Mouse (Mus musculus): ENCODE data around the gene Gm15737.

Gm15737 gene

GRCm38 (mm10) chr6:92876121-92876520 lies 7.0 kb downstream of the Gm15737 start:
- no peak for DNase-seq

- DNase-seq: no peak
Observed at GRCm38 (mm10) chr6:92877236-92877635, 8.1 kb downstream of the Gm15737 start.

GRCm38 (mm10) chr6:92878771-92879170 lies 9.6 kb downstream of the Gm15737 start:
- no peak for DNase-seq

GRCm38 (mm10) chr6:92879700-92880265 lies 10.6 kb downstream of the Gm15737 start:
- DNase-seq: no peak

GRCm38 (mm10) chr6:92882446-92882845 lies 13.3 kb downstream of the Gm15737 start:
- no peak for DNase-seq

- DNase-seq: no peak
Observed at GRCm38 (mm10) chr6:92883131-92883900, 14.2 kb downstream of the Gm15737 start.

GRCm38 (mm10) chr6:92891535-92891934 lies 22.4 kb downstream of the Gm15737 start:
- no peak for DNase-seq

- no peak for DNase-seq
Observed at GRCm38 (mm10) chr6:92904037-92904436, 34.9 kb downstream of the Gm15737 start.

- DNase-seq: no peak
Observed at GRCm38 (mm10) chr6:92904491-92904890, 35.3 kb downstream of the Gm15737 start.

GRCm38 (mm10) chr6:92905922-92906321 lies 36.8 kb downstream of the Gm15737 start:
- no peak for DNase-seq

- no peak for DNase-seq
Observed at GRCm38 (mm10) chr6:92909361-92909760, 40.2 kb downstream of the Gm15737 start.

GRCm38 (mm10) chr6:92910611-92911010 lies 41.5 kb downstream of the Gm15737 start:
- DNase-seq: no peak

GRCm38 (mm10) chr6:92920938-92921689 lies 52.0 kb downstream of the Gm15737 start:
- DNase-seq: no peak

- no peak for DNase-seq
Observed at GRCm38 (mm10) chr6:92921843-92922242, 52.7 kb downstream of the Gm15737 start.

GRCm38 (mm10) chr6:92924536-92924935 lies 55.4 kb downstream of the Gm15737 start:
- no peak for DNase-seq

GRCm38 (mm10) chr6:92928261-92928660 lies 59.1 kb downstream of the Gm15737 start:
- no peak for DNase-seq

All from right cerebral cortex, postnatal 25 days (tissue).